Mouse (Mus musculus) retina, postnatal 7 days (tissue): ENCODE measurements around the gene Jun.
A peak's percentile ranks its signal among the peaks of the same experiment; 100 is the strongest.

Source experiments
- DNase-seq: peaks from one replicate; pipeline ENCODE4 v3.0.0-alpha.2; 2012; ENCODE audit warnings: low read depth, low spot score

Jun gene

GRCm38 (mm10) chr4:95073214-95073750, 21.3 kb upstream of the Jun start:
- no peak for DNase-seq

GRCm38 (mm10) chr4:95070407-95070806, 18.4 kb upstream of the Jun start:
- no peak for DNase-seq

- no peak for DNase-seq
Measured at GRCm38 (mm10) chr4:95068045-95068948, 16.3 kb upstream of the Jun start.

GRCm38 (mm10) chr4:95063609-95064210, 11.7 kb upstream of the Jun start:
- DNase-seq, result no peak

GRCm38 (mm10) chr4:95062873-95063272, 10.9 kb upstream of the Jun start:
- DNase-seq, result no peak

GRCm38 (mm10) chr4:95057264-95057663, 5.2 kb upstream of the Jun start:
- no peak for DNase-seq

GRCm38 (mm10) chr4:95055276-95055675, 3.3 kb upstream of the Jun start:
- DNase-seq, result no peak

GRCm38 (mm10) chr4:95054336-95054735, 2.3 kb upstream of the Jun start:
- DNase-seq, result no peak

GRCm38 (mm10) chr4:95053791-95054117, 1.7 kb upstream of the Jun start:
- no peak for DNase-seq

GRCm38 (mm10) chr4:95053041-95053790, 1.2 kb upstream of the Jun start:
- DNase-seq, result peak; percentile 75

- peak; percentile 43 for DNase-seq
Measured at GRCm38 (mm10) chr4:95051311-95051871, 631 bp downstream of the Jun start.

GRCm38 (mm10) chr4:95050518-95051278, 1.3 kb downstream of the Jun start:
- DNase-seq, result no peak

GRCm38 (mm10) chr4:95049884-95050517, 2.0 kb downstream of the Jun start:
- DNase-seq, result peak; percentile 69

GRCm38 (mm10) chr4:95049153-95049552, 2.9 kb downstream of the Jun start:
- DNase-seq, result no peak

GRCm38 (mm10) chr4:95048731-95049100, 3.3 kb downstream of the Jun start:
- DNase-seq, result no peak

- DNase-seq, result no peak
Measured at GRCm38 (mm10) chr4:95048021-95048730, 3.8 kb downstream of the Jun start.

GRCm38 (mm10) chr4:95045133-95045532, 6.9 kb downstream of the Jun start:
- DNase-seq, result no peak

- DNase-seq, result no peak
Measured at GRCm38 (mm10) chr4:95044721-95045120, 7.3 kb downstream of the Jun start.

GRCm38 (mm10) chr4:95038024-95038423, 14.0 kb downstream of the Jun start:
- DNase-seq, result no peak

- DNase-seq, result no peak
Measured at GRCm38 (mm10) chr4:95031158-95031557, 20.9 kb downstream of the Jun start.
